Mouse (Mus musculus) MEL (cell line): ENCODE measurements around the gene Clic1. TPM values are rescaled to one million over a fixed set of nuclear protein-coding genes. Genes with fewer than 3 reads are reported as not detected.

Experiments
- DNase-seq: peaks from one replicate; pipeline ENCODE4 v3.0.0; 2011; ENCODE audit warnings: low read depth, low spot score
- H3K27ac ChIP-seq: 2 replicates; pipeline ENCODE4 v1.5.1; 2012; ENCODE audit warnings: low read depth, mild to moderate bottlenecking, control low read depth, low read length, moderate library complexity; ENCODE audit not compliant: control insufficient read depth
- H3K27me3 ChIP-seq, 2 experiments: fragments of 150-350 bp in 1 of 2; sonication (generic) in 1 of 2; 2 replicates each; pipeline ENCODE4 v1.6.1; 2012; ENCODE audit warnings: low read length in 2 of 2, mild to moderate bottlenecking in 2 of 2, improper control_type of control experiment in 1 of 2, moderate library complexity in 1 of 2; ENCODE audit not compliant: insufficient read depth in 2 of 2, control insufficient read depth in 1 of 2
- H3K36me3 ChIP-seq, 2 experiments: 2 replicates each; pipeline ENCODE4 v1.6.1; 2012 to 2014; ENCODE audit warnings: low read length in 2 of 2, improper control_type of control experiment in 1 of 2, inconsistent platforms in 1 of 2, mild to moderate bottlenecking in 1 of 2; ENCODE audit not compliant: insufficient read depth in 2 of 2, control insufficient read depth in 1 of 2
- H3K4me1 ChIP-seq, 2 experiments: fragments of 150-350 bp in 1 of 2; sonication (generic) in 1 of 2; 2 replicates each; pipeline ENCODE4 v1.6.1; 2012; ENCODE audit warnings: low read length in 2 of 2, improper control_type of control experiment in 1 of 2, mild to moderate bottlenecking in 1 of 2; ENCODE audit not compliant: insufficient read depth in 2 of 2, control insufficient read depth in 1 of 2
- H3K4me3 ChIP-seq, 2 experiments: fragments of 150-350 bp in 1 of 2; sonication (generic) in 1 of 2; 2 replicates each; pipeline ENCODE4 v1.5.1; 2012; ENCODE audit warnings: low read depth in 2 of 2, low read length in 2 of 2, mild to moderate bottlenecking in 2 of 2, moderate library complexity in 2 of 2, control low read depth in 1 of 2, improper control_type of control experiment in 1 of 2; ENCODE audit not compliant: control insufficient read depth in 1 of 2, insufficient read depth in 1 of 2
- H3K79me2 ChIP-seq: 2 replicates; pipeline ENCODE4 v1.6.1; 2012; ENCODE audit warnings: mild to moderate bottlenecking, low read length, moderate library complexity; ENCODE audit not compliant: control insufficient read depth, poor library complexity, insufficient read depth
- H3K9ac ChIP-seq: 2 replicates; pipeline ENCODE4 v1.6.1; 2012; ENCODE audit warnings: low read depth, mild to moderate bottlenecking, control low read depth, low read length, moderate library complexity; ENCODE audit not compliant: control insufficient read depth, poor library complexity, severe bottlenecking
- H3K9me3 ChIP-seq: fragments of 150-350 bp; sonication (generic); replicated peaks from 2 replicates; pipeline ENCODE4 v1.6.1; 2012; ENCODE audit warnings: mild to moderate bottlenecking, low read length, improper control_type of control experiment, moderate library complexity; ENCODE audit not compliant: insufficient read depth
- BHLHE40 ChIP-seq: IDR thresholded peaks from 2 replicates; pipeline ENCODE4 v1.6.1; 2012; ENCODE audit warnings: low read depth, mild to moderate bottlenecking, inconsistent platforms, low read length, improper control_type of control experiment, borderline replicate concordance
- CHD1 ChIP-seq: IDR thresholded peaks from 2 replicates; pipeline ENCODE4 v1.6.1; 2012; ENCODE audit warnings: low read depth, mild to moderate bottlenecking, inconsistent platforms, low read length, improper control_type of control experiment
- ELF1 ChIP-seq: IDR thresholded peaks from 2 replicates; pipeline ENCODE4 v1.6.1; 2014; ENCODE audit warnings: low read depth, mild to moderate bottlenecking, inconsistent platforms, low read length, improper control_type of control experiment, moderate library complexity
- EP300 ChIP-seq, 2 experiments: IDR thresholded peaks; 2 replicates each; pipeline ENCODE4 v1.6.1; 2011; ENCODE audit warnings: improper control_type of control experiment in 2 of 2, low read length in 2 of 2, low read depth in 1 of 2, mild to moderate bottlenecking in 1 of 2
- ETS1 ChIP-seq: IDR thresholded peaks from 2 replicates; pipeline ENCODE4 v1.6.1; 2012; ENCODE audit warnings: low read depth, mild to moderate bottlenecking, inconsistent platforms, low read length, improper control_type of control experiment, moderate library complexity
- GABPA ChIP-seq: IDR thresholded peaks from 2 replicates; pipeline ENCODE4 v1.6.1; 2012; ENCODE audit warnings: low read depth, mild to moderate bottlenecking, inconsistent platforms, low read length, improper control_type of control experiment, moderate library complexity
- HCFC1 ChIP-seq: IDR thresholded peaks from 2 replicates; pipeline ENCODE4 v1.6.1; 2012; ENCODE audit warnings: low read depth, mild to moderate bottlenecking, inconsistent platforms, low read length, improper control_type of control experiment, moderate library complexity
- MAFK ChIP-seq: IDR thresholded peaks from 2 replicates; pipeline ENCODE4 v1.6.1; 2011; ENCODE audit warnings: low read depth, mild to moderate bottlenecking, low read length, improper control_type of control experiment, borderline replicate concordance
- MEF2A ChIP-seq: IDR thresholded peaks from 2 replicates; pipeline ENCODE4 v1.6.1; 2014; ENCODE audit warnings: low read depth, mild to moderate bottlenecking, inconsistent platforms, low read length, improper control_type of control experiment; ENCODE audit not compliant: poor library complexity, insufficient replicate concordance, severe bottlenecking; ENCODE audit errors: extremely low read depth
- MYB ChIP-seq: IDR thresholded peaks from 2 replicates; pipeline ENCODE4 v1.6.1; 2011; ENCODE audit warnings: mild to moderate bottlenecking, low read depth, low read length, improper control_type of control experiment
- NELFE ChIP-seq: IDR thresholded peaks from 2 replicates; pipeline ENCODE4 v1.6.1; 2011; ENCODE audit warnings: low read depth, low read length, improper control_type of control experiment
- POLR2AphosphoS2 ChIP-seq: IDR thresholded peaks from 2 replicates; pipeline ENCODE4 v1.6.1; 2011; ENCODE audit warnings: low read length, improper control_type of control experiment
- RCOR1 ChIP-seq: IDR thresholded peaks from 2 replicates; pipeline ENCODE4 v1.6.1; 2012; ENCODE audit warnings: low read depth, mild to moderate bottlenecking, inconsistent platforms, low read length, improper control_type of control experiment
- SMC3 ChIP-seq: IDR thresholded peaks from 2 replicates; pipeline ENCODE4 v1.6.1; 2011; ENCODE audit warnings: low read depth, low read length, improper control_type of control experiment
- UBTF ChIP-seq: IDR thresholded peaks from 2 replicates; pipeline ENCODE4 v1.6.1; 2012; ENCODE audit warnings: low read depth, mild to moderate bottlenecking, inconsistent platforms, low read length, improper control_type of control experiment, moderate library complexity, borderline replicate concordance; ENCODE audit not compliant: insufficient read depth
- ZMIZ1 ChIP-seq: IDR thresholded peaks from 2 replicates; pipeline ENCODE4 v1.6.1; 2012; ENCODE audit warnings: low read depth, mild to moderate bottlenecking, inconsistent platforms, low read length, improper control_type of control experiment, moderate library complexity
- polyA plus RNA-seq, 2 experiments: library from polyadenylated mRNA; stranded (reverse) in 1 of 2; unstranded in 1 of 2; fragments of >175 nt in 1 of 2; fragments of >200 nt in 1 of 2; gene quantifications; 2 replicates each; pipeline versions ENCODE4 v1.2.1 to v1.2.4; 2012; ENCODE audit warnings: low replicate concordance in 2 of 2, low read depth in 1 of 2; ENCODE audit not compliant: insufficient read length in 2 of 2, insufficient read depth in 1 of 2, missing spikeins in 1 of 2
- total RNA-seq: library from RNA; depleted of rRNA; stranded (reverse); fragments of 300-350 nt; gene quantifications from 2 replicates; pipeline ENCODE4 v1.2.3, GENCODE M21; 2012

The Clic1 gene
- total and polyA plus RNA-seq, 3 experiments: 309 to 335 (median 333) TPM

DNA sequence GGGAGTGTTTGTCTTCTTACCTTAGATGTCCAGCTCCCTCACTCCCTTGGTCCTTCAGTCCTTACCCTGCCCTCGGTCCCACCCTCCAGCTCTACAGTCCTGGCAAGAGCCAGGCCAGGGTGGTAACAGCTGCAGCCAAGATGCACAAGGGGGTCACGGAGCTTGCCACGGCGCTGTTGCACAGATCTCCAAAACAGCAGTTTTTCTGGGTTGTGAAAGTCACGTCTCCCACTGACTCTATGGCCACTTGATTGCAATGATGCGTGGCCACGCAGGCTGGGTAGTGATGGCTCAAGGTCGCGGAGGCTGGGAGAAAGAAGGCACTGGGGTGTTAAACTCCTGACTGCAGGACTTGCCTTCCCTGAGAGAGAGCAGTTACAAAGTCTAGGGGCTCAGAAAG is 21.7 kb downstream of the Clic1 start:
- H3K36me3 ChIP-seq: no peaks in the 10 kb centered on the region; a peak in 1 of 4 replicates
- H3K27ac ChIP-seq: no peak overlapping the region
- H3K4me1 ChIP-seq: peaks cover 0 to 16% of the 10 kb centered on the region in 2 experiments; a peak in 3 of 4 replicates
- TF ChIP-seq UBTF (no peak), ETS1 (no peak), CHD1 (no peak), POLR2AphosphoS2 (no peak), ELF1 (no peak), SMC3 (no peak), GABPA (no peak), BHLHE40 (no peak), MYB (no peak), ZMIZ1 (no peak), NELFE (no peak), RCOR1 (no peak), EP300 (IDR thresholded peaks at IDR 0.05; ENCODE audit: low read depth in 1 of 2, low read length in 2 of 2) (no peak), HCFC1 (no peak)
- no peaks in the 10 kb centered on the region for H3K79me2 ChIP-seq
- H3K27me3 ChIP-seq: no peaks in the 10 kb centered on the region
- no peak for DNase-seq
- no peaks in the 10 kb centered on the region for H3K9me3 ChIP-seq
- H3K4me3 ChIP-seq: no peak overlapping the region
- H3K9ac ChIP-seq: no peak overlapping the region

- DNase-seq: no peak
- H3K9me3 ChIP-seq: no peaks in the 10 kb centered on the region
- peaks cover 2 to 11% of the 10 kb centered on the region in 2 experiments; a peak in 2 of 4 replicates for H3K4me1 ChIP-seq
- H3K9ac ChIP-seq: no peak overlapping the region
- H3K27ac ChIP-seq: no peak overlapping the region
- no peaks in the 10 kb centered on the region for H3K27me3 ChIP-seq
- H3K79me2 ChIP-seq: no peaks in the 10 kb centered on the region
- H3K36me3 ChIP-seq: peaks cover 0 to 4% of the 10 kb centered on the region in 2 experiments; a peak in 2 of 4 replicates
- no peak overlapping the region for H3K4me3 ChIP-seq
- TF ChIP-seq MAFK (no peak), EP300 (IDR thresholded peaks at IDR 0.05; ENCODE audit: low read depth in 1 of 2, low read length in 2 of 2) (no peak), RCOR1 (no peak), MEF2A (no peak), GABPA (no peak)
- TF ChIP-seq, all 39 proteins: peak for 0
These were observed 24.3 kb downstream of the Clic1 start for GRCm38 (mm10) chr17:35074097-35074496.
